Mouse (Mus musculus): ENCODE data around the gene Rhof.

Gene Rhof

GRCm38 (mm10) chr5:123061402-123061749 lies 71.1 kb downstream of the Rhof start:
- DNase-seq = peak; percentile 3

GRCm38 (mm10) chr5:123060706-123061401 lies 71.6 kb downstream of the Rhof start:
- no peak for DNase-seq

DNA sequence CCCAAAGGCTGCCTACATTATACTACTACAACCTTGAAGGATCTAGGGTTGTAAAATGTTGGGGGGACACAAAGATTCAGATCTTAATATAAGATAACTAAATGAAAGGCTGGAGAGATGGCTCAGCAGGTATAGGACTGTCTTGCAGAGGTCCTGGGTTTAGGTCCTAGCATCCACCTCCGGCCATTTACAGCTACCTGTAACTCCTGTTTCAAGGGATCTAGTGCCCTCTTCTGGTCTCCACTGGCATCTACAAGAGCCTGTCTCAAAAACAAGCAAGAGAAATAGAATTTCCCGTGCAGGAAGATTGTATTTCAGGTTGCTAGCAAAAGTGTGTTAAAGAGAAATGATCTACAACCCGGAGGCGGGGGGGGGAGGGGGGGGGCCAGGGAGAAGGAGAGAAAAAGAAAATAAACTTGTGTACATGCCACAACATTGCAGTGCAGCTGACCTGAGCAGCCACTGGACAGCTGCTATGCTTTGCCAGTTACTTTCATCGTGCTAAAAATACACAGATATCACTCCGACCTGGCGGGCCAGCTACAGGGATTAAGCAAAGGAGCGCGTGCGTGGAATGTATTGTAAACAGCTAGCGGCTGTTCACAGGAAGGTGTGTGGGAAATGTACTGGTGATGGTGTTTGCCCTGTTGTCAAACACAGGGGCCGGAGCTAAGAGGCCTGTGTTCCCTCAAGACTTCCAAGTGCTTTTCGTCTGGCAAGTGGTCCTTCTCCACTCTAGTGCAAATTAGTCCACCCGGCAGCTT lies 72.6 kb downstream of the Rhof start:
- DNase-seq = peak; percentile 63

- DNase-seq = peak; percentile 46
These were observed 74.0 kb downstream of the Rhof start for GRCm38 (mm10) chr5:123058251-123059102.

GRCm38 (mm10) chr5:123057366-123058250 lies 74.9 kb downstream of the Rhof start:
- DNase-seq = peak; percentile 100

All from cerebellum, adult 11-12 months (tissue).